ENCODE assay signal across 25 mouse cellular contexts in the genomic region with DNA sequence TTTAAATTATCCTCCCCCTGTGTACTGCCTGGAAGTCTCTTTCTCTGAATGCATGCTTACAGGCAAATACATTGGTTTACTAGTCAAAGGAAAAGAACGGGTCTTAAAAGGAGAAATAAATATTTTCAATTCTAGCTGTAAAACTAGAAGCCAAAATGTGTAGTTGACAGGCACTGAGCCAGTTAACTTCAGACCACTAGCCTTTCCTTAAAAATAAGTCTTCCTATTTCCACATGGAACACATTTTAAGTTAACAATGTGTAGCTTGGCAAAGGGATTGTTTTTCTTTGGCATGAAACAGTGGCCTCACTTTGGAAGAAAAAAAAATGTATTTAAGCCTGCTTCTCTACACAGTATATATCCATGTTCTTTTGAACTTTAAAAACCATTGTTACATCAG.
DNase-seq lines count a peak whose midpoint lies in the region; ATAC-seq and TF ChIP-seq lines count a peak whose summit lies in the region.
"Had no signal": no experiment of that assay in that cellular context is flagged by ENCODE, and none has a peak within 500 bp of the region (broad histone marks: within the 10 kb centered on the region; RNA-seq: fewer than 3 reads in every experiment).

No protein-coding gene starts in this region.

- peak; percentile 48 for DNase-seq in lung, embryonic 14.5 days
- DNase-seq in lung, postnatal 14 days: no peak
- DNase-seq in NIH3T3 (ENCODE audit: low read depth): peak; percentile 80
- no peak for DNase-seq in B cell, adult 2 months
- no peak for DNase-seq in forebrain, embryonic 10.5 days (ENCODE audit: extremely low spot score, low spot score)
- DNase-seq: adrenal gland, postnatal 25 days; cerebellum, adult 18-20 months; cerebellum, postnatal 14 days; gastrocnemius, adult 2 months; gastrocnemius, postnatal 36 days; heart, adult 18-20 months; heart, postnatal 14 days; kidney, adult 11 months; layer of hippocampus, adult 9-11 months; liver, embryonic 13.5 days; lung, adult 18-20 months; thymus, postnatal 4 days had no signal

- H3K27ac ChIP-seq in lung, embryonic 14.5 days (ENCODE audit: low read depth): no peak overlapping the region
- H3K27ac ChIP-seq in embryonic facial prominence, embryonic 15.5 days (replicated peaks): no peak overlapping the region
- H3K27ac ChIP-seq in forebrain, embryonic 10.5 days: no peak overlapping the region
- H3K27ac ChIP-seq: gastrocnemius, adult 2 months; hindbrain, embryonic 10.5 days; hindbrain, embryonic 15.5 days; liver, embryonic 13.5 days; macrophage; midbrain, embryonic 13.5 days had no signal

- no peak overlapping the region for H3K4me3 ChIP-seq in lung, embryonic 14.5 days (ENCODE audit: low read depth, low read length)
- no peak overlapping the region for H3K4me3 ChIP-seq in embryonic facial prominence, embryonic 15.5 days (replicated peaks)
- no peak overlapping the region for H3K4me3 ChIP-seq in forebrain, embryonic 10.5 days
- H3K4me3 ChIP-seq: gastrocnemius, adult 2 months; hindbrain, embryonic 10.5 days; hindbrain, embryonic 15.5 days; limb, embryonic 12.5 days; liver, embryonic 13.5 days; midbrain, embryonic 13.5 days had no signal

- H3K27me3 ChIP-seq in lung, embryonic 14.5 days (ENCODE audit: insufficient read depth, low read length): no peaks in the 10 kb centered on the region
- H3K27me3 ChIP-seq in embryonic facial prominence, embryonic 15.5 days: no peaks in the 10 kb centered on the region
- H3K27me3 ChIP-seq in forebrain, embryonic 10.5 days (ENCODE audit: poor library complexity, severe bottlenecking): no peaks in the 10 kb centered on the region
- H3K27me3 ChIP-seq: hindbrain, embryonic 15.5 days; limb, embryonic 12.5 days; liver, embryonic 13.5 days; midbrain, embryonic 13.5 days had no signal

- H3K36me3 ChIP-seq in lung, embryonic 14.5 days (ENCODE audit: insufficient read depth): no peaks in the 10 kb centered on the region
- H3K36me3 ChIP-seq in embryonic facial prominence, embryonic 15.5 days: no peaks in the 10 kb centered on the region
- no peaks in the 10 kb centered on the region for H3K36me3 ChIP-seq in forebrain, embryonic 10.5 days (replicated peaks)
- H3K36me3 ChIP-seq: hindbrain, embryonic 10.5 days; hindbrain, embryonic 15.5 days; limb, embryonic 12.5 days; liver, embryonic 13.5 days; midbrain, embryonic 13.5 days had no signal

- no peak overlapping the region for H3K4me2 ChIP-seq in lung, embryonic 14.5 days
- no peak overlapping the region for H3K4me2 ChIP-seq in embryonic facial prominence, embryonic 15.5 days (replicated peaks)
- H3K4me2 ChIP-seq: hindbrain, embryonic 15.5 days; limb, embryonic 12.5 days; liver, embryonic 13.5 days; midbrain, embryonic 13.5 days had no signal

- no peaks in the 10 kb centered on the region for H3K9me3 ChIP-seq in lung, embryonic 14.5 days (ENCODE audit: low read depth, low read length)
- no peaks in the 10 kb centered on the region for H3K9me3 ChIP-seq in embryonic facial prominence, embryonic 15.5 days (replicated peaks)
- no peaks in the 10 kb centered on the region for H3K9me3 ChIP-seq in forebrain, embryonic 10.5 days
- H3K9me3 ChIP-seq: hindbrain, embryonic 10.5 days; hindbrain, embryonic 15.5 days; limb, embryonic 12.5 days; liver, embryonic 13.5 days; midbrain, embryonic 13.5 days had no signal

- ATAC-seq in lung, embryonic 14.5 days (ENCODE audit: insufficient read depth): 0 out of 2 replicates have a peak, but pooled peaks have one; percentile 20
- ATAC-seq in embryonic facial prominence, embryonic 15.5 days (ENCODE audit: insufficient number of reproducible peaks, low FRiP score, low TSS enrichment, low read depth): peak; percentile 19; the same call in 1 of the 2 replicates
- ATAC-seq: forebrain, embryonic 16.5 days; inflammation-experienced regulatory T-cells, adult 6 months; midbrain, embryonic 13.5 days had no signal

- no peak overlapping the region for H3K9ac ChIP-seq in lung, embryonic 14.5 days
- H3K9ac ChIP-seq in embryonic facial prominence, embryonic 15.5 days: no peak overlapping the region
- H3K9ac ChIP-seq: hindbrain, embryonic 15.5 days; limb, embryonic 12.5 days; liver, embryonic 13.5 days; midbrain, embryonic 13.5 days had no signal

- no peaks in the 10 kb centered on the region for H3K4me1 ChIP-seq in lung, embryonic 14.5 days (ENCODE audit: insufficient read depth)
- no peaks in the 10 kb centered on the region for H3K4me1 ChIP-seq in embryonic facial prominence, embryonic 15.5 days
- H3K4me1 ChIP-seq in forebrain, embryonic 10.5 days: no peaks in the 10 kb centered on the region
- H3K4me1 ChIP-seq: hindbrain, embryonic 10.5 days; hindbrain, embryonic 15.5 days; liver, embryonic 13.5 days; midbrain, embryonic 13.5 days had no signal

- TF ChIP-seq CTCF in lung, embryonic 14.5 days (IDR thresholded peaks at IDR 0.05; ENCODE audit: low read depth): no peak

- 27% methylated on average over 1 of the region's 1 CpGs for WGBS in lung, embryonic 14.5 days
- WGBS in embryonic facial prominence, embryonic 15.5 days: 38% methylated on average over 1 of the region's 1 CpGs
- 90% methylated on average over 1 of the region's 1 CpGs for WGBS in forebrain, embryonic 10.5 days

Comparison
In these comparisons a context has a peak if more than half of its experiments do, and no peak if none do; other contexts are left out.
1. DNase-seq: peak in lung, embryonic 14.5 days (single experiment) and NIH3T3 (single experiment); none in lung, postnatal 14 days (single experiment), B cell, adult 2 months (0 of 2) and forebrain, embryonic 10.5 days (single experiment).